Comparison of ENCODE assay signal across 9 mouse cellular contexts in the genomic region with DNA sequence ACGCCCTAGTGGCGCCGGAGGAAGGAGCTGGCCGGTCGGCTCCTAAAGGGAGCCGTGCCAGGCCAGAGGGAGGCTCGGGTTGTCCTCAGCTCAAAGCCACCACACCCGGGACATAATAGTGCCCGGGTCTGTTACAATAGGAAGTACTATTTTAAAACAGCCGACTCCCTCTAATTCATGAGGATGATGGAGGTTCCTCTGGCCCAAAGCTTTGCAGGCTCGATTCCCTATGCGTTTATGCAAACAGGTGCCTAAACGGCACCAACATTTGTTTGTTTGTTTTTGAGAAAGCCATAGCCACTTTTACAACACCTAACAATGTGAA. TPM values are rescaled to one million over a fixed set of nuclear protein-coding genes. Genes with fewer than 3 reads are reported as not detected.
DNase-seq lines count a peak whose midpoint lies in the region; ATAC-seq and TF ChIP-seq lines count a peak whose summit lies in the region.
"Had no signal": no experiment of that assay in that cellular context is flagged by ENCODE, and none has a peak within 500 bp of the region (broad histone marks: within the 10 kb centered on the region; RNA-seq: fewer than 3 reads in every experiment).

No protein-coding gene starts in this region.

- 0% methylated on average over 13 of the region's 13 CpGs for WGBS in kidney, embryonic 16.5 days
- 4% methylated on average over 13 of the region's 13 CpGs for WGBS in embryonic facial prominence, embryonic 12.5 days
- 3% methylated on average over 13 of the region's 13 CpGs for WGBS in intestine, embryonic 14.5 days

- no peaks in the 10 kb centered on the region for H3K79me2 ChIP-seq in myocyte (ENCODE audit: control insufficient read depth, insufficient read depth)

- H3K9ac ChIP-seq in kidney, embryonic 16.5 days (replicated peaks; ENCODE audit: low read length) = peak overlapping the region; percentile 76
- H3K9ac ChIP-seq in embryonic facial prominence, embryonic 12.5 days = peak overlapping the region; percentile 67
- peak overlapping the region; percentile 48 for H3K9ac ChIP-seq in intestine, embryonic 14.5 days (ENCODE audit: low read length)

- H3K36me3 ChIP-seq in kidney, embryonic 16.5 days (ENCODE audit: insufficient read depth, low read length) = no peaks in the 10 kb centered on the region
- H3K36me3 ChIP-seq in embryonic facial prominence, embryonic 12.5 days = no peaks in the 10 kb centered on the region
- no peaks in the 10 kb centered on the region for H3K36me3 ChIP-seq in intestine, embryonic 14.5 days (ENCODE audit: control insufficient read depth, insufficient read depth, low read length)
- H3K36me3 ChIP-seq in myocyte (ENCODE audit: control insufficient read depth, insufficient read depth) = no peaks in the 10 kb centered on the region

- H3K4me3 ChIP-seq in kidney, embryonic 16.5 days (ENCODE audit: low read length) = peak overlapping the region; percentile 66
- H3K4me3 ChIP-seq in embryonic facial prominence, embryonic 12.5 days = peak overlapping the region; percentile 61
- H3K4me3 ChIP-seq in intestine, embryonic 14.5 days (ENCODE audit: low read depth, low read length) = peak overlapping the region; percentile 56
- H3K4me3 ChIP-seq in myocyte = peak overlapping the region; percentile 18

- H3K9me3 ChIP-seq in kidney, embryonic 16.5 days (ENCODE audit: low read length) = no peaks in the 10 kb centered on the region
- H3K9me3 ChIP-seq in embryonic facial prominence, embryonic 12.5 days = no peaks in the 10 kb centered on the region
- H3K9me3 ChIP-seq in intestine, embryonic 14.5 days (ENCODE audit: control insufficient read depth, low read length) = no peaks in the 10 kb centered on the region

- no peaks in the 10 kb centered on the region for H3K27me3 ChIP-seq in kidney, embryonic 16.5 days (ENCODE audit: insufficient read depth, low read length)
- H3K27me3 ChIP-seq in embryonic facial prominence, embryonic 12.5 days = peaks cover 7% of the 10 kb centered on the region; the same call in 1 of the 2 replicates
- peaks cover 4% of the 10 kb centered on the region; the same call in 1 of the 2 replicates for H3K27me3 ChIP-seq in intestine, embryonic 14.5 days (replicated peaks; ENCODE audit: control insufficient read depth, insufficient read depth, low read length)
- peaks cover 17% of the 10 kb centered on the region for H3K27me3 ChIP-seq in myocyte (ENCODE audit: control insufficient read depth, insufficient read depth, insufficient read length)
- H3K27me3 ChIP-seq: Patski had no signal

- H3K4me1 ChIP-seq in kidney, embryonic 16.5 days (ENCODE audit: insufficient read depth, low read length) = peaks cover 7% of the 10 kb centered on the region
- H3K4me1 ChIP-seq in embryonic facial prominence, embryonic 12.5 days = peaks cover 9% of the 10 kb centered on the region
- peaks cover 5% of the 10 kb centered on the region; the same call in 1 of the 2 replicates for H3K4me1 ChIP-seq in intestine, embryonic 14.5 days (replicated peaks; ENCODE audit: control insufficient read depth, insufficient read depth, low read length)

- peak overlapping the region; percentile 94 for H3K4me2 ChIP-seq in kidney, embryonic 16.5 days (replicated peaks; ENCODE audit: low read depth, low read length)
- peak overlapping the region; percentile 89 for H3K4me2 ChIP-seq in embryonic facial prominence, embryonic 12.5 days (replicated peaks)
- H3K4me2 ChIP-seq in intestine, embryonic 14.5 days (ENCODE audit: low read length) = peak overlapping the region; percentile 99
- peak overlapping the region; percentile 87 for H3K4me2 ChIP-seq in myocyte (ENCODE audit: low read depth)

- ATAC-seq in kidney, embryonic 16.5 days (ENCODE audit: low FRiP score, low TSS enrichment) = no peak
- no peak for ATAC-seq in embryonic facial prominence, embryonic 12.5 days (ENCODE audit: insufficient number of reproducible peaks, insufficient read depth, low FRiP score, low TSS enrichment)
- no peak; the same call in 1 of the 2 replicates for ATAC-seq in intestine, embryonic 14.5 days (replicated peaks; ENCODE audit: low FRiP score, low TSS enrichment, low read depth)
- no peak for ATAC-seq in activated CD4-positive, CD25-positive, alpha-beta regulatory T cell, adult 4 months

- DNase-seq in kidney, adult 11 months = no peak
- no peak for DNase-seq in intestine, embryonic 14.5 days (ENCODE audit: low spot score)
- no peak for DNase-seq in adrenal gland, adult 18-20 months (ENCODE audit: low spot score in 2 of 2)
- no peak for DNase-seq in embryo, embryonic 10 days (ENCODE audit: low spot score)

- H3ac ChIP-seq in myocyte (ENCODE audit: control insufficient read depth, insufficient read length) = peak overlapping the region; percentile 1

- H3K27ac ChIP-seq in kidney, embryonic 16.5 days (ENCODE audit: low read length) = peak overlapping the region; percentile 94
- H3K27ac ChIP-seq in embryonic facial prominence, embryonic 12.5 days = peak overlapping the region; percentile 54
- peak overlapping the region; percentile 71; the same call in 1 of the 2 replicates for H3K27ac ChIP-seq in intestine, embryonic 14.5 days (ENCODE audit: low read depth)

- TF ChIP-seq POLR2A in myocyte (IDR thresholded peaks at IDR 0.05; ENCODE audit: insufficient read length, low read depth) = no peak

TF ChIP-seq in myocyte, 11 proteins besides CTCF, POLR2A, EP300 and RAD21:
- TF ChIP-seq E2F4 (IDR thresholded peaks at IDR 0.05; ENCODE audit: insufficient read depth) (no peak), REST (IDR thresholded peaks at IDR 0.05; ENCODE audit: insufficient read depth, insufficient read length) (no peak), MYOD1 (IDR thresholded peaks at IDR 0.05; ENCODE audit: control insufficient read depth in 1 of 3, insufficient read length in 2 of 3, low read depth in 2 of 3) (no peak), MAX (IDR thresholded peaks at IDR 0.05; ENCODE audit: low read depth) (no peak), CEBPB (IDR thresholded peaks at IDR 0.05; ENCODE audit: insufficient read depth, poor library complexity, severe bottlenecking) (no peak), SRF (IDR thresholded peaks at IDR 0.05; ENCODE audit: control insufficient read depth, insufficient read length, low read depth) (no peak), USF1 (IDR thresholded peaks at IDR 0.05; ENCODE audit: low read depth) (no peak), MYOG (IDR thresholded peaks at IDR 0.05; ENCODE audit: control insufficient read depth in 1 of 3, insufficient read depth in 1 of 3, insufficient read length in 2 of 3, low read depth in 2 of 3) (no peak), TCF3 (IDR thresholded peaks at IDR 0.05; ENCODE audit: insufficient read length, low read depth) (no peak), TCF12 (IDR thresholded peaks at IDR 0.05; ENCODE audit: insufficient read depth, poor library complexity, severe bottlenecking) (no peak), POLR2AphosphoS2 (IDR thresholded peaks at IDR 0.05; ENCODE audit: insufficient read length, low read depth) (no peak)

RNA-seq across cellular contexts. Expression of gene Arhgef28, which starts 0.3 kb away (rescaled TPM):
- polyA plus RNA-seq in kidney, embryonic 16.5 days (2015; fragmentation: Nextera tagmentation; extraction: Ambion mirVana) = 45.1 and 51.2 TPM in 2 replicates
- 14.7 and 15.1 TPM in 2 replicates for polyA plus RNA-seq in embryonic facial prominence, embryonic 12.5 days (2016; fragmentation: Nextera tagmentation; extraction: Ambion mirVana)
- 18.2 and 20.1 TPM in 2 replicates for polyA plus RNA-seq in intestine, embryonic 14.5 days (2014; fragmentation: Nextera tagmentation; extraction: Ambion mirVana)
- 0.76 TPM for polyA plus RNA-seq in myocyte (2012; fragmentation: generic; extraction: Trizol)
- under 1 TPM in 1 of 2 experiments, not detected in 1; 0.08 TPM for polyA plus RNA-seq in activated CD4-positive, CD25-positive, alpha-beta regulatory T cell, adult 4 months (2017; shearing (Covaris generic))
- 10 to 100 TPM; 14.2 to 28.0 TPM for total RNA-seq in adrenal gland, adult 18-20 months (2021)

RNA-seq across cellular contexts. Expression of gene Utp15, which starts 56.3 kb away (rescaled TPM):
- polyA plus RNA-seq in kidney, embryonic 16.5 days (2015; fragmentation: Nextera tagmentation; extraction: Ambion mirVana) = 36.8 and 38.4 TPM in 2 replicates
- polyA plus RNA-seq in embryonic facial prominence, embryonic 12.5 days (2016; fragmentation: Nextera tagmentation; extraction: Ambion mirVana) = 42.2 and 43.2 TPM in 2 replicates
- 39.6 and 44.3 TPM in 2 replicates for polyA plus RNA-seq in intestine, embryonic 14.5 days (2014; fragmentation: Nextera tagmentation; extraction: Ambion mirVana)
- polyA plus RNA-seq in myocyte (2012; fragmentation: generic; extraction: Trizol) = 7.3 TPM
- 10 to 100 TPM; 23.8 to 26.9 TPM for polyA plus RNA-seq in activated CD4-positive, CD25-positive, alpha-beta regulatory T cell, adult 4 months (2017; shearing (Covaris generic))
- 10 to 100 TPM; 16.4 to 20.1 TPM for total RNA-seq in adrenal gland, adult 18-20 months (2021)

RNA-seq across cellular contexts. Expression of gene Ankra2, which starts 56.4 kb away (rescaled TPM):
- 15.0 and 15.7 TPM in 2 replicates for polyA plus RNA-seq in kidney, embryonic 16.5 days (2015; fragmentation: Nextera tagmentation; extraction: Ambion mirVana)
- polyA plus RNA-seq in embryonic facial prominence, embryonic 12.5 days (2016; fragmentation: Nextera tagmentation; extraction: Ambion mirVana) = 24.7 and 25.8 TPM in 2 replicates
- 26.4 and 29.0 TPM in 2 replicates for polyA plus RNA-seq in intestine, embryonic 14.5 days (2014; fragmentation: Nextera tagmentation; extraction: Ambion mirVana)
- polyA plus RNA-seq in myocyte (2012; fragmentation: generic; extraction: Trizol) = 9.0 TPM
- polyA plus RNA-seq in activated CD4-positive, CD25-positive, alpha-beta regulatory T cell, adult 4 months (2017; shearing (Covaris generic)) = 10 to 100 TPM; 23.1 to 24.9 TPM
- total RNA-seq in adrenal gland, adult 18-20 months (2021) = 10 to 100 TPM; 15.4 to 22.9 TPM
